Mouse (Mus musculus): ENCODE results near the gene Lbhd1. TPM values are rescaled to one million over a fixed set of nuclear protein-coding genes. Genes with fewer than 3 reads are reported as not detected.

Gene Lbhd1
- polyA plus RNA-seq, 1 experiment from 2014 or later = 118 TPM

- Histone ChIP-seq H3K9me3 (no peaks in the 10 kb centered on the region), H3K27me3 (replicated peaks; ENCODE audit: low read depth, poor library complexity, severe bottlenecking) (no peaks in the 10 kb centered on the region), H3K27ac (replicated peaks) (peak within 1 kb of the TSS; percentile 91), H3K4me1 (peaks cover 28% of the 10 kb centered on the region), H3K4me3 (peak within 1 kb of the TSS; percentile 89), H3K36me3 (replicated peaks) (peaks cover 63% of the 10 kb centered on the region)
- under 1% methylated on average over 73 of the region's 74 CpGs for WGBS
- DNase-seq (ENCODE audit: low spot score) = peak; percentile 84
Observed at GRCm38 (mm10) chr19:8929224-8930088, 45.9 kb downstream of the Lbhd1 start, which contains the start of the genes Rom1 and Eml3. TSS of gene Rom1 (minus strand) at chr19:8929356. TSS of gene Eml3 (plus strand) at chr19:8929552.

- Histone ChIP-seq H3K9me3 (no peaks in the 10 kb centered on the region), H3K36me3 (replicated peaks) (peaks cover 66% of the 10 kb centered on the region), H3K4me3 (peak overlapping the region; percentile 89), H3K4me1 (peaks cover 28% of the 10 kb centered on the region), H3K27me3 (replicated peaks; ENCODE audit: low read depth, poor library complexity, severe bottlenecking) (no peaks in the 10 kb centered on the region), H3K27ac (replicated peaks) (peak overlapping the region; percentile 91)
- DNase-seq (ENCODE audit: low spot score) = no peak
- 12% methylated on average over 11 of the region's 11 CpGs for WGBS
Observed at GRCm38 (mm10) chr19:8930117-8930516, 46.6 kb downstream of the Lbhd1 start.

GRCm38 (mm10) chr19:8930771-8931170 is 47.2 kb downstream of the Lbhd1 start:
- 79% methylated on average over 7 of the region's 7 CpGs for WGBS
- Histone ChIP-seq H3K4me3 (peak overlapping the region; percentile 89), H3K9me3 (no peaks in the 10 kb centered on the region), H3K27ac (replicated peaks) (peak overlapping the region; percentile 12; the same call in 1 of the 2 replicates), H3K4me1 (peaks cover 28% of the 10 kb centered on the region), H3K27me3 (replicated peaks; ENCODE audit: low read depth, poor library complexity, severe bottlenecking) (no peaks in the 10 kb centered on the region), H3K36me3 (replicated peaks) (peaks cover 66% of the 10 kb centered on the region)
- no peak for DNase-seq (ENCODE audit: low spot score)

- WGBS = 88% methylated on average over 2 of the region's 2 CpGs
- H3K36me3 ChIP-seq (replicated peaks) = peaks cover 81% of the 10 kb centered on the region
Observed at GRCm38 (mm10) chr19:8936736-8937135, 53.2 kb downstream of the Lbhd1 start.

GRCm38 (mm10) chr19:8940526-8941133 is 57.1 kb downstream of the Lbhd1 start:
- Histone ChIP-seq H3K4me1 (peaks cover 38% of the 10 kb centered on the region), H3K27me3 (replicated peaks; ENCODE audit: low read depth, poor library complexity, severe bottlenecking) (no peaks in the 10 kb centered on the region), H3K27ac (replicated peaks) (peak overlapping the region; percentile 99), H3K9me3 (no peaks in the 10 kb centered on the region), H3K4me3 (peak overlapping the region; percentile 97), H3K36me3 (replicated peaks) (peaks cover 74% of the 10 kb centered on the region)
- DNase-seq (ENCODE audit: low spot score) = no peak
- 79% methylated on average over 15 of the region's 15 CpGs for WGBS

More at GRCm38 (mm10) chr19:8936736-8937135, 53.2 kb downstream of the Lbhd1 start:
- H3K9me3 ChIP-seq = no peaks in the 10 kb centered on the region
- no peak overlapping the region for H3K4me3 ChIP-seq
- no peaks in the 10 kb centered on the region for H3K27me3 ChIP-seq (replicated peaks; ENCODE audit: low read depth, poor library complexity, severe bottlenecking)
- peaks cover 14% of the 10 kb centered on the region for H3K4me1 ChIP-seq
- no peak overlapping the region for H3K27ac ChIP-seq (replicated peaks)
- DNase-seq (ENCODE audit: low spot score) = no peak

- DNase-seq (ENCODE audit: low spot score) = no peak
- Histone ChIP-seq H3K27me3 (replicated peaks; ENCODE audit: low read depth, poor library complexity, severe bottlenecking) (no peaks in the 10 kb centered on the region), H3K9me3 (no peaks in the 10 kb centered on the region), H3K4me1 (peaks cover 38% of the 10 kb centered on the region), H3K27ac (replicated peaks) (peak overlapping the region; percentile 99), H3K4me3 (peak overlapping the region; percentile 97), H3K36me3 (replicated peaks) (peaks cover 74% of the 10 kb centered on the region)
- WGBS = 46% methylated on average over 10 of the region's 10 CpGs
Observed at GRCm38 (mm10) chr19:8941136-8941514, 57.6 kb downstream of the Lbhd1 start.

GRCm38 (mm10) chr19:8941515-8942217 is 58.1 kb downstream of the Lbhd1 start, which contains the start of gene Mta2:
TSS of gene Mta2 (plus strand) at chr19:8941875.
- WGBS = under 1% methylated on average over 64 of the region's 64 CpGs

More at GRCm38 (mm10) chr19:8941515-8942217, 58.1 kb downstream of the Lbhd1 start, which contains the start of gene Mta2:
- peak within 1 kb of the TSS; percentile 97 for H3K4me3 ChIP-seq
- H3K27ac ChIP-seq (replicated peaks) = peak within 1 kb of the TSS; percentile 99
- peaks cover 74% of the 10 kb centered on the region for H3K36me3 ChIP-seq (replicated peaks)
- peaks cover 38% of the 10 kb centered on the region for H3K4me1 ChIP-seq
- H3K9me3 ChIP-seq = no peaks in the 10 kb centered on the region
- peak; percentile 99 for DNase-seq (ENCODE audit: low spot score)
- no peaks in the 10 kb centered on the region for H3K27me3 ChIP-seq (replicated peaks; ENCODE audit: low read depth, poor library complexity, severe bottlenecking)

Small RNAs within 50 kb of the gene (microRNA-seq; reads per million reads assigned to microRNA genes)
- gene Mir5136 = not detected

Other genes starting within 250 kb of the Lbhd1 start
- 0.04 and 0.09 TPM in 2 replicates for gene Chrm1, start 219.9 kb upstream of the Lbhd1 start, polyA plus RNA-seq (2016; fragmentation: Nextera tagmentation; extraction: Ambion mirVana)
- gene Slc3a2, start 160.4 kb upstream of the Lbhd1 start, polyA plus RNA-seq (2016; fragmentation: Nextera tagmentation; extraction: Ambion mirVana) = 125 and 127 TPM in 2 replicates
- 117 and 127 TPM in 2 replicates for gene Wdr74, start 147.9 kb upstream of the Lbhd1 start, polyA plus RNA-seq (2016; fragmentation: Nextera tagmentation; extraction: Ambion mirVana)
- 3.4 and 3.5 TPM in 2 replicates for gene 1700092M07Rik, start 143.0 kb upstream of the Lbhd1 start, polyA plus RNA-seq (2016; fragmentation: Nextera tagmentation; extraction: Ambion mirVana)
- gene Stx5a, start 142.3 kb upstream of the Lbhd1 start, polyA plus RNA-seq (2016; fragmentation: Nextera tagmentation; extraction: Ambion mirVana) = 97.0 and 108 TPM in 2 replicates
- gene Nxf1, start 126.7 kb upstream of the Lbhd1 start, polyA plus RNA-seq (2016; fragmentation: Nextera tagmentation; extraction: Ambion mirVana) = 254 and 269 TPM in 2 replicates
- 179 and 185 TPM in 2 replicates for gene Tmem223, start 112.7 kb upstream of the Lbhd1 start, polyA plus RNA-seq (2016; fragmentation: Nextera tagmentation; extraction: Ambion mirVana)
- 43.4 and 46.7 TPM in 2 replicates for gene Tmem179b, start 109.3 kb upstream of the Lbhd1 start, polyA plus RNA-seq (2016; fragmentation: Nextera tagmentation; extraction: Ambion mirVana)
- gene Taf6l, start 97.3 kb upstream of the Lbhd1 start, polyA plus RNA-seq (2016; fragmentation: Nextera tagmentation; extraction: Ambion mirVana) = 44.7 and 46.3 TPM in 2 replicates
- 193 and 205 TPM in 2 replicates for gene Polr2g, start 85.2 kb upstream of the Lbhd1 start, polyA plus RNA-seq (2016; fragmentation: Nextera tagmentation; extraction: Ambion mirVana)
- gene Zbtb3, start 81.2 kb upstream of the Lbhd1 start, polyA plus RNA-seq (2016; fragmentation: Nextera tagmentation; extraction: Ambion mirVana) = 6.5 and 6.9 TPM in 2 replicates
- 83.8 and 85.6 TPM in 2 replicates for gene Ttc9c, start 64.4 kb upstream of the Lbhd1 start, polyA plus RNA-seq (2016; fragmentation: Nextera tagmentation; extraction: Ambion mirVana)
- gene Hnrnpul2, start 63.7 kb upstream of the Lbhd1 start, polyA plus RNA-seq (2016; fragmentation: Nextera tagmentation; extraction: Ambion mirVana) = 4.8 and 5.0 TPM in 2 replicates
- gene AC129217.1, start 54.0 kb upstream of the Lbhd1 start, polyA plus RNA-seq (2016; fragmentation: Nextera tagmentation; extraction: Ambion mirVana) = not detected in 2 replicates
- 41.4 and 44.6 TPM in 2 replicates for gene Bscl2, start 46.3 kb upstream of the Lbhd1 start, polyA plus RNA-seq (2016; fragmentation: Nextera tagmentation; extraction: Ambion mirVana)
- 29.3 and 32.0 TPM in 2 replicates for gene Gng3, start 44.5 kb upstream of the Lbhd1 start, polyA plus RNA-seq (2016; fragmentation: Nextera tagmentation; extraction: Ambion mirVana)
- 0.55 and 0.57 TPM in 2 replicates for gene Lrrn4cl, start 33.0 kb upstream of the Lbhd1 start, polyA plus RNA-seq (2016; fragmentation: Nextera tagmentation; extraction: Ambion mirVana)
- gene Ubxn1, start 12.2 kb upstream of the Lbhd1 start, polyA plus RNA-seq (2016; fragmentation: Nextera tagmentation; extraction: Ambion mirVana) = 218 and 220 TPM in 2 replicates
- gene Uqcc3, start 2.8 kb upstream of the Lbhd1 start, polyA plus RNA-seq (2016; fragmentation: Nextera tagmentation; extraction: Ambion mirVana) = 59.0 and 62.0 TPM in 2 replicates
- gene Gm49403, start 198 bp downstream of the Lbhd1 start, polyA plus RNA-seq (2016; fragmentation: Nextera tagmentation; extraction: Ambion mirVana) = not detected in 2 replicates
- 159 and 167 TPM in 2 replicates for gene 1810009A15Rik, start 5.1 kb downstream of the Lbhd1 start, polyA plus RNA-seq (2016; fragmentation: Nextera tagmentation; extraction: Ambion mirVana)
- 0.59 and 0.96 TPM in 2 replicates for gene Gm49416, start 5.2 kb downstream of the Lbhd1 start, polyA plus RNA-seq (2016; fragmentation: Nextera tagmentation; extraction: Ambion mirVana)
- 59.0 and 60.9 TPM in 2 replicates for gene Ints5, start 9.3 kb downstream of the Lbhd1 start, polyA plus RNA-seq (2016; fragmentation: Nextera tagmentation; extraction: Ambion mirVana)
- 116 TPM in 2 replicates for gene Ganab, start 14.3 kb downstream of the Lbhd1 start, polyA plus RNA-seq (2016; fragmentation: Nextera tagmentation; extraction: Ambion mirVana)
- gene B3gat3, start 36.6 kb downstream of the Lbhd1 start, polyA plus RNA-seq (2016; fragmentation: Nextera tagmentation; extraction: Ambion mirVana) = 46.7 and 47.3 TPM in 2 replicates
- gene Rom1, start 45.6 kb downstream of the Lbhd1 start, polyA plus RNA-seq (2016; fragmentation: Nextera tagmentation; extraction: Ambion mirVana) = 3.1 and 3.8 TPM in 2 replicates
- 28.9 and 30.1 TPM in 2 replicates for gene Eml3, start 45.8 kb downstream of the Lbhd1 start, polyA plus RNA-seq (2016; fragmentation: Nextera tagmentation; extraction: Ambion mirVana)
- gene Mta2, start 58.1 kb downstream of the Lbhd1 start, polyA plus RNA-seq (2016; fragmentation: Nextera tagmentation; extraction: Ambion mirVana) = 212 and 216 TPM in 2 replicates
- gene Tut1, start 70.1 kb downstream of the Lbhd1 start, polyA plus RNA-seq (2016; fragmentation: Nextera tagmentation; extraction: Ambion mirVana) = 45.2 and 47.8 TPM in 2 replicates
- gene Eef1g, start 83.3 kb downstream of the Lbhd1 start, polyA plus RNA-seq (2016; fragmentation: Nextera tagmentation; extraction: Ambion mirVana) = 550 and 554 TPM in 2 replicates
- gene Ahnak, start 105.6 kb downstream of the Lbhd1 start, polyA plus RNA-seq (2016; fragmentation: Nextera tagmentation; extraction: Ambion mirVana) = 9.3 and 10.0 TPM in 2 replicates
- not detected in 2 replicates for gene Scgb1a1, start 204.2 kb downstream of the Lbhd1 start, polyA plus RNA-seq (2016; fragmentation: Nextera tagmentation; extraction: Ambion mirVana)

Measured in embryonic facial prominence, embryonic 10.5 days (tissue).